Mouse (Mus musculus) T-cell, adult 2 months (primary cell): Measurements from ENCODE around the gene Lsm4.

Experiments used
- DNase-seq: peaks from one replicate; pipeline ENCODE4 v3.0.0; 2022; ENCODE audit warnings: low spot score

Gene Lsm4

GRCm38 (mm10) chr8:70649324-70649723 lies 23.7 kb upstream of the Lsm4 start:
- no peak for DNase-seq

- DNase-seq, result no peak
Measured at GRCm38 (mm10) chr8:70650351-70650750, 22.7 kb upstream of the Lsm4 start.

- DNase-seq, result peak; percentile 73
Measured at GRCm38 (mm10) chr8:70653226-70653625, 19.8 kb upstream of the Lsm4 start.

GRCm38 (mm10) chr8:70654121-70654520 lies 18.9 kb upstream of the Lsm4 start:
- DNase-seq, result no peak

GRCm38 (mm10) chr8:70655469-70655868 lies 17.6 kb upstream of the Lsm4 start:
- no peak for DNase-seq

GRCm38 (mm10) chr8:70656193-70656790 lies 16.8 kb upstream of the Lsm4 start:
- no peak for DNase-seq

GRCm38 (mm10) chr8:70657214-70657613 lies 15.8 kb upstream of the Lsm4 start:
- DNase-seq, result no peak

- no peak for DNase-seq
Measured at GRCm38 (mm10) chr8:70657739-70658138, 15.3 kb upstream of the Lsm4 start.

- no peak for DNase-seq
Measured at GRCm38 (mm10) chr8:70658897-70659603, 14.0 kb upstream of the Lsm4 start.

- peak; percentile 58 for DNase-seq
Measured at GRCm38 (mm10) chr8:70659604-70660272, 13.3 kb upstream of the Lsm4 start.

GRCm38 (mm10) chr8:70660273-70660725 lies 12.7 kb upstream of the Lsm4 start, which contains the start of gene Pgpep1:
TSS of gene Pgpep1 (minus strand) at chr8:70660388.
- DNase-seq, result no peak

GRCm38 (mm10) chr8:70663691-70664090 lies 9.4 kb upstream of the Lsm4 start:
- DNase-seq, result no peak

- no peak for DNase-seq
Measured at GRCm38 (mm10) chr8:70664631-70665030, 8.4 kb upstream of the Lsm4 start.

GRCm38 (mm10) chr8:70665599-70665998 lies 7.4 kb upstream of the Lsm4 start:
- no peak for DNase-seq

- no peak for DNase-seq
Measured at GRCm38 (mm10) chr8:70667071-70667470, 6.0 kb upstream of the Lsm4 start.

- no peak for DNase-seq
Measured at GRCm38 (mm10) chr8:70671615-70672324, 1.3 kb upstream of the Lsm4 start.

GRCm38 (mm10) chr8:70672325-70673078 lies 546 bp upstream of the Lsm4 start:
- DNase-seq, result no peak

GRCm38 (mm10) chr8:70674109-70674508 lies 1.1 kb downstream of the Lsm4 start:
- DNase-seq, result no peak

- no peak for DNase-seq
Measured at GRCm38 (mm10) chr8:70674716-70675115, 1.7 kb downstream of the Lsm4 start.

GRCm38 (mm10) chr8:70675336-70675735 lies 2.3 kb downstream of the Lsm4 start:
- DNase-seq, result peak; percentile 75

GRCm38 (mm10) chr8:70677451-70678080 lies 4.5 kb downstream of the Lsm4 start:
- DNase-seq, result no peak
